In genomic region chr5:135674821-135675220, GRCm38 (mm10) we compare ENCODE assay signal across 8 mouse cellular contexts. TPM values are rescaled to one million over a fixed set of nuclear protein-coding genes. Genes with fewer than 3 reads are reported as not detected.
DNase-seq lines count a peak whose midpoint lies in the region.

No protein-coding gene starts in this region.

- peak; percentile 97 for DNase-seq in ZHBTc4 (ENCODE audit: low read depth, low spot score)
- peak; percentile 35 to 55 for DNase-seq in cerebellum, postnatal 25 days
- peak; percentile 62 to 76 for DNase-seq in frontal cortex, postnatal 36 days (ENCODE audit: low spot score in 2 of 2)
- peak; percentile 73 for DNase-seq in hindlimb bud, embryonic 11.5 days (ENCODE audit: extremely low spot score, low read depth, low spot score)
- peak; percentile 46 to 64 for DNase-seq in left cerebral cortex, adult 18-20 months (ENCODE audit: low spot score in 2 of 2)
- peak; percentile 93 for DNase-seq in lung, postnatal 25 days (ENCODE audit: low spot score)
- DNase-seq in right cerebral cortex, postnatal 10 days (ENCODE audit: low spot score in 2 of 2), result peak; percentile 80 to 89
- no peak for DNase-seq in spleen, postnatal 14 days (ENCODE audit: low spot score in 2 of 2)

RNA-seq across cellular contexts. Expression of gene Por, which starts 5.0 kb away (rescaled TPM):
- total RNA-seq in left cerebral cortex, adult 18-20 months (2021), result 10 to 100 TPM; 87.6 to 90.4 TPM

RNA-seq across cellular contexts. Expression of gene Rhbdd2, which starts 42.4 kb away (rescaled TPM):
- 10 to 100 TPM; 92.6 to 96.2 TPM for total RNA-seq in left cerebral cortex, adult 18-20 months (2021)

Comparison
In these comparisons a context has a peak if more than half of its experiments do, and no peak if none do; other contexts are left out.
1. DNase-seq: peak in ZHBTc4 (single experiment), cerebellum, postnatal 25 days (2 of 2), frontal cortex, postnatal 36 days (2 of 2), hindlimb bud, embryonic 11.5 days (single experiment), left cerebral cortex, adult 18-20 months (2 of 2), lung, postnatal 25 days (single experiment) and right cerebral cortex, postnatal 10 days (2 of 2); none in spleen, postnatal 14 days (0 of 2).